Mouse (Mus musculus) thymus, adult 2 months (tissue): ENCODE results near the gene Nos1ap.

ENCODE experiments used
- CTCF ChIP-seq: fragments of 200-500 bp; IDR thresholded peaks from 2 replicates; pipeline ENCODE4 v1.5.1; 2012; ENCODE audit warnings: mild to moderate bottlenecking, control low read depth, low read length, moderate library complexity, borderline replicate concordance; ENCODE audit not compliant: control insufficient read depth, poor library complexity, insufficient read depth; ENCODE audit errors: extremely low read depth
- POLR2A ChIP-seq: fragments of 200-500 bp; IDR thresholded peaks from 2 replicates; pipeline ENCODE4 v1.6.1; 2012; ENCODE audit warnings: mild to moderate bottlenecking, low read length, control low read depth, moderate library complexity; ENCODE audit not compliant: control insufficient read depth, poor library complexity, insufficient read depth; ENCODE audit errors: extremely low read depth

DNA sequence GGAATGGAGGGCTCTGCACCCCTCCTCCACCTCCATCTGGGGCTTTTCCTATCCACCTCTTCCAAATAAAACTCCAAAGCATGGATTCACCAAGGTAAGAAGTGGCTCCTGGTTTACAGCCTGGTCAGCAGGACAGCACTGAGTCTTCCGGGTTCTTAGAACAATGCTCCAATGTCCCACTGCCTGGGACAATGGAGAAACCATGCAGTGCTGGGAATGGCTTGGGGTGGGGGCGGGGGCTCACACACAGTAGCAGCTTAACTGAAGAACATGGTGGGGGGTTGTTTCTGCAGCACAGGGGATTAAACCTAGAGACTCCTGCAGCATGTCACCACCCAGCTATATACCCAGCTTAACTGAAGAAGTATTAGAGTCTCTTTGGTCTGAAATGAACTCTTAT, 209.2 kb downstream of the Nos1ap start:
- no peak for TF ChIP-seq POLR2A
- TF ChIP-seq CTCF = no peak
